Mouse (Mus musculus): ENCODE measurements around the gene Pgbd1. TPM values are rescaled to one million over a fixed set of nuclear protein-coding genes. Genes with fewer than 3 reads are reported as not detected.

The Pgbd1 gene
- polyA plus RNA-seq, 2 experiments, result 1.2 to 1.3 TPM

DNA sequence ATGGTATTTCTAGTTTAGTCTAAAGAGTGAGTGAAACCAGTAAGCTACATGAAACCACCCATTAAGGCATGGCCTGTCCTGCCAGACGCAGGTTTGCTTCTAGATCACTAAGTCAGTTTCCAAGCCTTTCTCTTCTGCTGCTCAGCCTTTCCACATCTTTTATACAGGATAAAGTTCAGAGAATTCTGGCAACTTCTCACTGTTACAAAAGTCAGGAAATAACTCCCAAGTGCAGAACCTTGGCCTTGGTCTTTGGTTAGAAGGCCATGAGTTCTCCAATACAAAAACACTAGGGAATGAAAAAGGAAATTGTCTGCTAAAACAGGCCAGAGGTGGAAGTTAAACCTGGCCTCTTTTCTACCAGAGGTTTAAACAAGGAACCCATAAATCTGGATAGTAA lies 45.6 kb downstream of the Pgbd1 start:
- H3K4me2 ChIP-seq (ENCODE audit: low read depth), result no peak overlapping the region
- TF ChIP-seq EP300 (IDR thresholded peaks at IDR 0.05; ENCODE audit: low read depth), result no peak
- no peak for TF ChIP-seq CTCF (IDR thresholded peaks at IDR 0.05; ENCODE audit: low read depth)
- no peak for ATAC-seq (ENCODE audit: insufficient read depth)
- 87% methylated on average over 1 of the region's 1 CpGs for WGBS (ENCODE audit: insufficient replicate concordance)
- H3K9ac ChIP-seq (replicated peaks), result no peak overlapping the region
- H3K27me3 ChIP-seq (ENCODE audit: control insufficient read depth, insufficient read depth, low read length), result no peaks in the 10 kb centered on the region
- H3K27ac ChIP-seq, result no peak overlapping the region
- H3K36me3 ChIP-seq (replicated peaks; ENCODE audit: control insufficient read depth, insufficient read depth, low read depth), result peaks cover 44% of the 10 kb centered on the region
- no peak overlapping the region for H3K4me3 ChIP-seq (ENCODE audit: insufficient read depth in 1 of 2, low read depth in 2 of 2, low read length in 2 of 2)
- no peak for DNase-seq (ENCODE audit: low read depth in 3 of 3, low spot score in 3 of 3)
- no peaks in the 10 kb centered on the region for H3K9me3 ChIP-seq (ENCODE audit: control insufficient read depth, low read length)
- no peaks in the 10 kb centered on the region for H3K4me1 ChIP-seq (replicated peaks; ENCODE audit: control insufficient read depth in 2 of 2, insufficient read depth in 2 of 2, low read length in 1 of 2)

DNA sequence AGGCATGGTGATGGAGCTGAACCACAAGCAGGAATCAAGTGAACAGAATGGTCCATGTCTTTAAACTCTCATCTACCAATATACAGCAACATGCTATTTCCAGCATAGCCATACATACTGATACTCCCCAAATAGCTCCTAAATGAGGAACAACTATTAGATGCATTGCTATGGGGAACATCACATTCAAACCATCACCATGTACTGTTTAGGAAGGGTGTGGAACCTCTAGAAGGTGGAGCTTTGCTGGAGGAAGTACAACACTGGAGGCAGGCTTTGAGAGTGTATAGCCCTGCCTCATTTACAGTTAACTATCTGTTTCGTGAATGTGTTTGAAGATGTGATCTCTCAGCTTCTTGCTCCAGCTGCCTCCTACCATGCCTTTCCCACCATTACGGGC lies 63.1 kb downstream of the Pgbd1 start:
- no peak overlapping the region; the same call in 1 of the 2 replicates for H3K9ac ChIP-seq (replicated peaks)
- H3K36me3 ChIP-seq (replicated peaks; ENCODE audit: control insufficient read depth, insufficient read depth, low read depth), result no peaks in the 10 kb centered on the region
- no peaks in the 10 kb centered on the region for H3K4me1 ChIP-seq (replicated peaks; ENCODE audit: control insufficient read depth in 2 of 2, insufficient read depth in 2 of 2, low read length in 1 of 2)
- TF ChIP-seq EP300 (IDR thresholded peaks at IDR 0.05; ENCODE audit: low read depth), result no peak
- no peak for TF ChIP-seq CTCF (IDR thresholded peaks at IDR 0.05; ENCODE audit: low read depth)
- ATAC-seq (ENCODE audit: insufficient read depth), result no peak
- 62% methylated on average over 2 of the region's 2 CpGs for WGBS (ENCODE audit: insufficient replicate concordance)
- H3K4me2 ChIP-seq (ENCODE audit: low read depth), result no peak overlapping the region
- H3K27me3 ChIP-seq (ENCODE audit: control insufficient read depth, insufficient read depth, low read length), result no peaks in the 10 kb centered on the region
- H3K9me3 ChIP-seq (ENCODE audit: control insufficient read depth, low read length), result no peaks in the 10 kb centered on the region
- DNase-seq (ENCODE audit: low read depth in 3 of 3, low spot score in 3 of 3), result no peak
- H3K27ac ChIP-seq, result no peak overlapping the region
- H3K4me3 ChIP-seq (ENCODE audit: insufficient read depth in 1 of 2, low read depth in 2 of 2, low read length in 2 of 2), result no peak overlapping the region

DNA sequence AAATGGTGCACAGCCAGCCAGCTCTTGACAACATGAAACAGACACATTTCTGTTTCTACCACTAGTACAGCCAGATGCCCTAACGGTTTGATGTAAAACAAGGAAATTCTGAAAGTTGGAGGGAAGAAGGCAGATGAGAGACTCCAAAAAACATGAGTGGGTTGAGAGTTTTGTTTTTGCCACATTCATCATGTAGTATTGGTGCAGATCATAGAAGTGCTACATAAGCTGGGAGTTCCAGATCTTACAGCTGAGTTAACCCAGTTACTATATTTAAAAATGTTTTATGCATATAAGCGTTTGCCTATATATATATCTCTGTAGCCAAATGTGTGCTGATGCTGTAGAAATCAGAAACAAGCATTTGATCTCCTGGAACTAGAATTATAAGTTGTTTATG lies 68.2 kb downstream of the Pgbd1 start:
- Histone ChIP-seq H3K27me3 (ENCODE audit: control insufficient read depth, insufficient read depth, low read length) (no peaks in the 10 kb centered on the region), H3K9me3 (ENCODE audit: control insufficient read depth, low read length) (no peaks in the 10 kb centered on the region), H3K9ac (replicated peaks) (no peak overlapping the region), H3K4me2 (ENCODE audit: low read depth) (no peak overlapping the region), H3K27ac (no peak overlapping the region), H3K36me3 (replicated peaks; ENCODE audit: control insufficient read depth, insufficient read depth, low read depth) (peaks cover 11% of the 10 kb centered on the region), H3K4me1 (replicated peaks; ENCODE audit: control insufficient read depth in 2 of 2, insufficient read depth in 2 of 2, low read length in 1 of 2) (0 out of 4 replicates have a peak, but pooled peaks cover 0 to 2% of the 10 kb centered on the region in 2 experiments), H3K4me3 (ENCODE audit: insufficient read depth in 1 of 2, low read depth in 2 of 2, low read length in 2 of 2) (no peak overlapping the region)
- no peak for DNase-seq (ENCODE audit: low read depth in 3 of 3, low spot score in 3 of 3)
- no peak for ATAC-seq (ENCODE audit: insufficient read depth)
- 62% methylated on average over 2 of the region's 2 CpGs for whole genome bisulfite sequencing (ENCODE audit: insufficient replicate concordance)
- TF ChIP-seq EP300 (IDR thresholded peaks at IDR 0.05; ENCODE audit: low read depth) (no peak), CTCF (IDR thresholded peaks at IDR 0.05; ENCODE audit: low read depth) (no peak)

MicroRNAs within 50 kb of the gene (microRNA counts, 519-probe panel; counts per million panel counts)
- microRNA mmu-miR-1896, result 69.9 counts per million

Small RNA genes lying within 50 kb of the gene (microRNA-seq; reads per million reads assigned to microRNA genes)
- gene Mir1896 (not detected), gene Mir6942 (not detected)

Other genes starting within 250 kb of the Pgbd1 start
- not detected in 2 replicates for gene Gpx5, start 148.3 kb downstream of the Pgbd1 start, polyA plus RNA-seq (2012; rRNA removed)
- gene Gpx5, start 148.3 kb downstream of the Pgbd1 start, polyA plus RNA-seq (2014; fragmentation: Nextera tagmentation; extraction: Ambion mirVana), result not detected in 2 replicates
- 0.02 TPM in 1 of 2 replicates, not detected in the other for gene Gpx6, start 128.9 kb downstream of the Pgbd1 start, polyA plus RNA-seq (2012; rRNA removed)
- not detected in 2 replicates for gene Gpx6, start 128.9 kb downstream of the Pgbd1 start, polyA plus RNA-seq (2014; fragmentation: Nextera tagmentation; extraction: Ambion mirVana)
- gene Olfr1367, start 94.1 kb downstream of the Pgbd1 start, polyA plus RNA-seq (2012; rRNA removed), result not detected in 2 replicates
- not detected in 2 replicates for gene Olfr1367, start 94.1 kb downstream of the Pgbd1 start, polyA plus RNA-seq (2014; fragmentation: Nextera tagmentation; extraction: Ambion mirVana)
- gene Zscan12, start 78.2 kb downstream of the Pgbd1 start, polyA plus RNA-seq (2012; rRNA removed), result 1.2 and 2.5 TPM in 2 replicates
- gene Zscan12, start 78.2 kb downstream of the Pgbd1 start, polyA plus RNA-seq (2014; fragmentation: Nextera tagmentation; extraction: Ambion mirVana), result 2.9 and 4.0 TPM in 2 replicates
- gene Zkscan3, start 38.3 kb downstream of the Pgbd1 start, polyA plus RNA-seq (2012; rRNA removed), result 18.6 and 24.5 TPM in 2 replicates
- 23.0 and 25.6 TPM in 2 replicates for gene Zkscan3, start 38.3 kb downstream of the Pgbd1 start, polyA plus RNA-seq (2014; fragmentation: Nextera tagmentation; extraction: Ambion mirVana)
- 7.0 and 9.5 TPM in 2 replicates for gene Zscan26, start 12.7 kb upstream of the Pgbd1 start, polyA plus RNA-seq (2012; rRNA removed)
- 4.2 and 4.6 TPM in 2 replicates for gene Zscan26, start 12.7 kb upstream of the Pgbd1 start, polyA plus RNA-seq (2014; fragmentation: Nextera tagmentation; extraction: Ambion mirVana)
- 0.19 and 0.25 TPM in 2 replicates for gene Nkapl, start 27.5 kb upstream of the Pgbd1 start, polyA plus RNA-seq (2012; rRNA removed)
- 0.40 and 0.65 TPM in 2 replicates for gene Nkapl, start 27.5 kb upstream of the Pgbd1 start, polyA plus RNA-seq (2014; fragmentation: Nextera tagmentation; extraction: Ambion mirVana)
- gene Zkscan4, start 37.8 kb upstream of the Pgbd1 start, polyA plus RNA-seq (2012; rRNA removed), result 0.16 and 0.21 TPM in 2 replicates
- 0.19 and 0.30 TPM in 2 replicates for gene Zkscan4, start 37.8 kb upstream of the Pgbd1 start, polyA plus RNA-seq (2014; fragmentation: Nextera tagmentation; extraction: Ambion mirVana)
- not detected in 2 replicates for gene Gm10065, start 38.4 kb upstream of the Pgbd1 start, polyA plus RNA-seq (2012; rRNA removed)
- gene Gm10065, start 38.4 kb upstream of the Pgbd1 start, polyA plus RNA-seq (2014; fragmentation: Nextera tagmentation; extraction: Ambion mirVana), result not detected in 2 replicates
- 0.15 and 0.66 TPM in 2 replicates for gene AK157302, start 54.2 kb upstream of the Pgbd1 start, polyA plus RNA-seq (2012; rRNA removed)
- 0.94 and 1.1 TPM in 2 replicates for gene AK157302, start 54.2 kb upstream of the Pgbd1 start, polyA plus RNA-seq (2014; fragmentation: Nextera tagmentation; extraction: Ambion mirVana)
- 5.7 and 26.8 TPM in 2 replicates for gene Gm11273, start 60.4 kb upstream of the Pgbd1 start, polyA plus RNA-seq (2012; rRNA removed)
- 5.5 and 6.9 TPM in 2 replicates for gene Gm11273, start 60.4 kb upstream of the Pgbd1 start, polyA plus RNA-seq (2014; fragmentation: Nextera tagmentation; extraction: Ambion mirVana)
- gene Zkscan8, start 90.1 kb upstream of the Pgbd1 start, polyA plus RNA-seq (2012; rRNA removed), result 2.0 and 2.1 TPM in 2 replicates
- 1.4 and 1.9 TPM in 2 replicates for gene Zkscan8, start 90.1 kb upstream of the Pgbd1 start, polyA plus RNA-seq (2014; fragmentation: Nextera tagmentation; extraction: Ambion mirVana)
- not detected in 2 replicates for gene Olfr1366, start 101.8 kb upstream of the Pgbd1 start, polyA plus RNA-seq (2012; rRNA removed)
- not detected in 2 replicates for gene Olfr1366, start 101.8 kb upstream of the Pgbd1 start, polyA plus RNA-seq (2014; fragmentation: Nextera tagmentation; extraction: Ambion mirVana)
- not detected in 2 replicates for gene Olfr1535, start 118.8 kb upstream of the Pgbd1 start, polyA plus RNA-seq (2012; rRNA removed)
- gene Olfr1535, start 118.8 kb upstream of the Pgbd1 start, polyA plus RNA-seq (2014; fragmentation: Nextera tagmentation; extraction: Ambion mirVana), result not detected in 2 replicates
- gene Olfr1364, start 140.7 kb upstream of the Pgbd1 start, polyA plus RNA-seq (2012; rRNA removed), result not detected in 2 replicates
- gene Olfr1364, start 140.7 kb upstream of the Pgbd1 start, polyA plus RNA-seq (2014; fragmentation: Nextera tagmentation; extraction: Ambion mirVana), result not detected in 2 replicates
- not detected in 2 replicates for gene Olfr1362, start 173.0 kb upstream of the Pgbd1 start, polyA plus RNA-seq (2012; rRNA removed)
- gene Olfr1362, start 173.0 kb upstream of the Pgbd1 start, polyA plus RNA-seq (2014; fragmentation: Nextera tagmentation; extraction: Ambion mirVana), result not detected in 2 replicates
- not detected in 2 replicates for gene Olfr11, start 201.5 kb upstream of the Pgbd1 start, polyA plus RNA-seq (2012; rRNA removed)
- gene Olfr11, start 201.5 kb upstream of the Pgbd1 start, polyA plus RNA-seq (2014; fragmentation: Nextera tagmentation; extraction: Ambion mirVana), result not detected in 2 replicates
- gene Olfr1361, start 222.3 kb upstream of the Pgbd1 start, polyA plus RNA-seq (2012; rRNA removed), result not detected in 2 replicates
- gene Olfr1361, start 222.3 kb upstream of the Pgbd1 start, polyA plus RNA-seq (2014; fragmentation: Nextera tagmentation; extraction: Ambion mirVana), result not detected in 2 replicates
- gene Olfr1360, start 236.3 kb upstream of the Pgbd1 start, polyA plus RNA-seq (2012; rRNA removed), result not detected in 2 replicates
- not detected in 2 replicates for gene Olfr1360, start 236.3 kb upstream of the Pgbd1 start, polyA plus RNA-seq (2014; fragmentation: Nextera tagmentation; extraction: Ambion mirVana)